Mouse (Mus musculus) embryonic fibroblast, embryonic 13.5 days (primary cell): ENCODE measurements around the gene Fam160b1. TPM values are rescaled to one million over a fixed set of nuclear protein-coding genes. Genes with fewer than 3 reads are reported as not detected.

ENCODE experiments used
- H3K27ac ChIP-seq: 2 replicates; pipeline ENCODE4 v1.5.1; 2012; ENCODE audit warnings: low read length, control low read depth, inconsistent platforms; ENCODE audit not compliant: insufficient read depth
- H3K4me1 ChIP-seq: 2 replicates; pipeline ENCODE4 v1.6.1; 2011; ENCODE audit warnings: low read length; ENCODE audit not compliant: control insufficient read depth, insufficient read depth
- H3K4me3 ChIP-seq: 2 replicates; pipeline ENCODE4 v1.5.1; 2011; ENCODE audit warnings: mild to moderate bottlenecking, control low read depth, low read length; ENCODE audit not compliant: insufficient read depth
- CTCF ChIP-seq: IDR thresholded peaks from 2 replicates; pipeline ENCODE4 v1.5.1; 2011; ENCODE audit warnings: mild to moderate bottlenecking, control low read depth, low read length, moderate library complexity, borderline replicate concordance; ENCODE audit not compliant: insufficient read depth
- POLR2A ChIP-seq: IDR thresholded peaks from 2 replicates; pipeline ENCODE4 v1.6.1; 2011; ENCODE audit warnings: low read depth, mild to moderate bottlenecking, control low read depth, low read length, moderate library complexity
- polyA plus RNA-seq: library from polyadenylated mRNA; stranded (reverse); fragments of >200 nt; gene quantifications from 2 replicates; pipeline ENCODE4 v1.2.4, GENCODE M21; 2011; ENCODE audit warnings: low read depth; ENCODE audit not compliant: missing spikeins, insufficient read length

Gene Fam160b1
- polyA plus RNA-seq, 1 experiment = 24.7 TPM

DNA sequence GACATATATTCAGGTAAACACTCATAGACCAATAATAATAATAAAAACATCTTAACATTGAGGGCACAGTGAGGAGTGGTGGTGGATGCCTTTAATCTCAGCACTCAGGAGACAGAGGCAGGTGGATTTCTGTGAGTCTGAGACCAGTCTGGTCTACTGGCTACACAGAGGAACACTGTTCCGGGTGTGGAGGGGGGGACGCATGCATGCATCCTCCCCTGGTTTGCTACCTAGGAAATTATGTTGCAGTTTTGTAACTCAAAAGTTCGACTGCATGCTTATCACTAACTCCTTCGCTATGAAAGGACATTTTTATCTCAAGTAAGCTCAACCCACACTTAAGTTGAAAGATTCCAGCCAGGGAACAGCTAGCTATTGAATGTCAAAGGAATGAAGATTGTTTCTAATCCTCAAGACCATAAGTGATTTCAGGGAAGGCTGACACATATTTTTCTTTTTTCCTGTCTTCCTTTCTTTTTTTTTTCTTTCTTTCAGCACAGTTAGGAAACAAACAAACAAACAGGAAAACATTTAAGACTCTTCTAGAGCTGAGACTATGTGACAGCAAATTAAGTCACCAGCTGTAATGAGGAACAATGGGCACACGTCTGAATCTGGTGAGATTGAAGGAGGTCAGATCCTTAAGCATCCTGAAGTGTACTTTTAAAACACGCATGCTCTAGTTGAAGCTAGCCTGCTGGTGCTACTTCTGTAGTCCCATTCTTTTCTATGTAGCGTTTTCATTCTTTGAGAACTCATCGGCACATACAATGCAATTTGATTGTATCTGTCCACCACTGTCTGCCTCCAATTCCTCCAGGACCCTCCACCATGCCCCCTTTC is 19.4 kb upstream of the Fam160b1 start:
- H3K27ac ChIP-seq = no peak overlapping the region
- H3K4me1 ChIP-seq = no peaks in the 10 kb centered on the region
- no peak for TF ChIP-seq CTCF
- no peak for TF ChIP-seq POLR2A
- H3K4me3 ChIP-seq = no peak overlapping the region

DNA sequence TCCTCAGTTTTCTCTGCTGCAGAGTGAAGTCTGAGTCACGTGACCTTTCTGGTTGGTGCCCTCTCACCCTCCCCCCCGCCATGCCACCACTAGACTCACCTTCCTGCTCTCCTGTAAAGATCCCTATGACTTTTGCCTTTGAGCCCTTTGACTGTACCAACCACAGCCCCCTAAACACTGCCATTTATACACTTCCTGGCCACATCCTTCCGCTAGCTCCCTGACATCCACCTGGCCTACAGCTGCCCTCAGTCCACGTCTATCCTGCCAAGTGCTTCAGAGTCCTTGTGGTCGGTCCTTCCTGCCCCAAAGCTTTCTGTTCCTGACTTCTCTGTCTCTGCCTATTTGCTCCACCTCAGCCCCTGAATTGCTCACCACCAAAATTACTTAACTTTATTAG is 16.6 kb upstream of the Fam160b1 start:
- H3K4me1 ChIP-seq = no peaks in the 10 kb centered on the region
- TF ChIP-seq CTCF (no peak), POLR2A (no peak)
- no peak overlapping the region for H3K4me3 ChIP-seq
- H3K27ac ChIP-seq = no peak overlapping the region

DNA sequence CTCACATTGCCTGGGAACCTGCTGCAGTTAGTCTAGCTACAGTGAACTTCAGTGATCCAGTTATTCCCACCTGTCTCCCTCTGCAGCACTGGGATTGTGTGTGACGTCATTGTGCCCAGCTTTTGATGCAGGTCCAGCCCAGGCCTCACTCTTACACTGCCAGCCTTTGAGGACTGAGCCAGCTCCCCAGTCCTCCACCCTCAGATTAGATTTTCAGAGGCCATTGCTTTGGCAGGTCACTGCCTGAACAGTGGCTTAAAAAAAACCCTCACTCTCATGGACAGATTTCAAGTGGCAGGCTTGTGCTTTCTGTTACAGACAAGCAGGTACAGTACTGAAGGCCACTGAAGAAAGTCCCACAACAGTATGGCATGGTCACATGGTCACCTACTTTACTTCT is 15.8 kb upstream of the Fam160b1 start:
- TF ChIP-seq POLR2A = no peak
- TF ChIP-seq CTCF = no peak
- Histone ChIP-seq H3K4me3 (no peak overlapping the region), H3K4me1 (no peaks in the 10 kb centered on the region), H3K27ac (no peak overlapping the region)

DNA sequence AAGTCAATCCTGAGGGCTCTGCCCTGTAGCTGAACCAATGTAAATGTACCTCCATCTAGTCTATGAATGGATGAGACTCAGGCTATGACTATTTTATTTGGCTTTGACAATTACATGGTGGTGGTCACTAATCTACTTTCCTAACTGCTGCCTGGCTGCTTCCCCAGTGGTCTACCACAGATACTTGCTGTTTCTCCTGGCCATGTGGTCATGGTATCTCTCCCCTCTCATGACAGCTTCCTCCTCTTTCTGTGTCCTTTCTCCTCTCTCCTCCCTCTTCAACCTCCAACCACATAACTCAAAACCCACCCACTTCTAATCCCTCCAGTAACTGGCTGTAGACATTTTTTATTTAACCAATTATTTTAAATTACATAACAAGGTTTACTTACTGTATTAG is 11.4 kb upstream of the Fam160b1 start:
- H3K4me3 ChIP-seq = no peak overlapping the region
- H3K4me1 ChIP-seq = peaks cover 4% of the 10 kb centered on the region; the same call in 1 of the 2 replicates
- TF ChIP-seq POLR2A (no peak), CTCF (no peak)
- no peak overlapping the region for H3K27ac ChIP-seq

DNA sequence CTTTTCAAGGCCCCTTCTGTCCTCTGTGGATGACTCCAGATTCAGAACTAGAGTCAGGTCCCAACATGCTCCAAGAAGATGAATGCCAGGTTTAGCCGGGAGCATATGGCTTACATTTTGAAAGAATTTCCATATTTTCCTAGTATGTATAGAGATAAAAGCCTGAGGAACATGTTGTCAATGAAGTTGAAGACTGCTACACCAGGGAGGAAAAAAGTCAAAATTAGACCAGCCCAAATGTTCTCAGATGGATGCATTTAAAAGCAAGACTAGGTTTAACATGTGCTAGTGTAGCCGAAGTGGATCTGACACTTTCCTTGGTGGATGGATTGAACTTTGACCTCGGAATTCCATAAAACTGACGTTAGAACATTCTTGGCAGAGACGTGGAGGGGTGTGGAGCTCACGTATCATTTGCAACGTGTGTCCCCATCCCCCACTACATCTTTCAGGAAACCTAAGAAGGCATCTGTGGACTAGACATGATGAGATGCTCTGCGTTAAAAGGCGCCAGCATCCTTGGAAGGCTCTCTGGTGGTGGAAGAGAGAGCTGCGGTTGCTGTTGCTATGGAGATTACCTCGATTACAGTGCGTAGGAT is 8.0 kb upstream of the Fam160b1 start:
- TF ChIP-seq CTCF = no peak
- TF ChIP-seq POLR2A = no peak
- no peak overlapping the region for H3K4me3 ChIP-seq
- peaks cover 4% of the 10 kb centered on the region; the same call in 1 of the 2 replicates for H3K4me1 ChIP-seq
- no peak overlapping the region for H3K27ac ChIP-seq

DNA sequence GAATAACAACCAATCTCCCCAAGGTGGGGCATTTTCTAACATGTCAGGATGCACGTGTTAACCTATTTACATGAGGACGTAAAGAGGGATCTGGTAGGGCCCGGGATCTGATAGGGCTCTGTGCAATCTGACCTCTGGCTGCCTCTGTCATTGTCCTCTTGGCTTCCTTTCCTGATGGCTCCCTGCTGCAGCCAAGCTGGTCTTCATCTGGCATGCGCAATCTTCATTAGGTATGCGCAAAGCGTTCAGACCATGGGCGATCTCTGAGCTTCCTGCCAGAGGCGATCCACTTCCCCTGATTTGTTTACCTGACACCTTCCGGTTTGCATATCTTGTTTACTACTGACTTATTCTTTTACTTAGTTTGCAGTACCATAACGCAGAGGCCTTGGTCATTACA is 7.3 kb upstream of the Fam160b1 start:
- no peak for TF ChIP-seq POLR2A
- no peak for TF ChIP-seq CTCF
- Histone ChIP-seq H3K4me1 (peaks cover 4% of the 10 kb centered on the region; the same call in 1 of the 2 replicates), H3K4me3 (no peak overlapping the region), H3K27ac (no peak overlapping the region)

DNA sequence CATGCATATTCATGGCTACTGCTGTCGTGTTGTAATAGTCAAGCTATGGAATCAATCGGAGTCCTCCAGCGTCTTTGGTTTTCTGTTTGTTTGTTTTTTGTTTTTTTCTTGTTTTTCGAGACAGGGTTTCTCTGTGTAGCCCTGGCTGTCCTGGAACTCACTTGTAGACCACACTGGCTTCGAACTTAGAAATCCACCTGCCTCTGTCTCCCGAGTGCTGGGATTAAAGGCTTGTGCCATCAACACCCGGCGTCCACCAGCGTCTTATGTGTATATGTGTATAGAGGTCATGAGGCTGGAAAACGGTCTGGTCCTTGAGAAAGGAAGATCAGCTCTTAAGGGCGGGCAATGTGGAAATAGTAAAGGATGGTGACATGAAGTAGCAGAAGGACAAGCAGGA is 6.4 kb upstream of the Fam160b1 start:
- TF ChIP-seq POLR2A (no peak), CTCF (no peak)
- peaks cover 8% of the 10 kb centered on the region; the same call in 1 of the 2 replicates for H3K4me1 ChIP-seq
- H3K4me3 ChIP-seq = no peak overlapping the region

DNA sequence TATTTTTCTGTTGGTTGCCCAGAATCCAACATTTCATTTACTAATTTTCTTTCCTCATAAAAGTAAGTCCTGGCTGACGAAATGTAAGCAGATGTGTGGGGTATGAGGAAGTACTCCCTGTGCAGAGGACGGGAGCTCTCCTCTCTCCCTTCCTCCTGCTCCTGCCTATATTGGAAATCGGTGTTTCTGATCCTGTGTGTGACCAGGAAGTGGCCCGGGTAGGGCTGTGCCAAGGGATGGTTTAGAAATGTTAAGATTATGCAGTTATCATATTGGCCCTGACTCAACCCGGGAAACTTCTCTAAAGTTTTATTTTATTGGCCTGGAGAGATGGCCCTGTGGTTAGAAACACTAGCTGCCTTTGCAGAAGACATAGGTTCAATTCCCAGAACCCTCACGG is 5.8 kb upstream of the Fam160b1 start:
- Histone ChIP-seq H3K4me1 (peaks cover 8% of the 10 kb centered on the region; the same call in 1 of the 2 replicates), H3K27ac (no peak overlapping the region), H3K4me3 (no peak overlapping the region)
- no peak for TF ChIP-seq CTCF
- TF ChIP-seq POLR2A = no peak

More for the DNA sequence above, 6.4 kb upstream of the Fam160b1 start:
- no peak overlapping the region for H3K27ac ChIP-seq

DNA sequence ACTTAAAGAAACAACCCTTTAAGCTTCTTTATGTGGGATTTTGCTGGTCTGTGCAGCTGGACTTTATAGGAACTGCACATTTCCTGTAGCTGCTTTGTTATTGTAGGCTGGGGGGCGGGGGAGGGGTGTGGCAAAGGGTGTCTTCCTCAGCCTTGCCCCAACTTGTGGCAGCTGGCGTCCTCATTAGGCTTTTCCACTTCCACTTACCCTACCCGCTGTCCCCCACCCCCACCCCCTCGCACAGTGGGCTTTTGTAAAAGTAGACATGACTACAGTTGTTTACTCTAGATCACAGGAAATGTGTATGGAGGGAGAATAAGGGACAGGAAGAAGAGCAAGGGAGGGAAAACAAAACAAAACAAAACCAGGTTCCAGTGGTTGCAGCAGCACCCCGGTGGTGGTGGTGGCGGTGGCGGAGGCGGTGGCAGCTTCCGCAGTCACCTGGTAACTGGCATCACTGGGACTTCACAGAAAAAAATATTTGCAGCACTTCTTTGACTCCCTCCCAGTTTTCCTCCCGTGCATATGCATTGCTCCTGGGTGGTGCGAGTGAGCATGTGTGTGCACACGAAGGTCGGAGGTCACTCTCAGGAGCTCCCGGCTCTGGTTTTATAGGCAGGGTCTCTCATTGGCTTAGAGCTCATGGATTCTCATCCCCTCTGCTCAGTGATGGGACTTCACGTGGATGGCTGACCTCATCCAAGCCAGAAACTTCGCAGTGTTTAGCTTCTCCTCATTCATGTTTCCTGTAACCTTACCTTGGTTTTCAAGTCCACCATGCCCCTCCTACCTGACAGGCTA is 4.8 kb upstream of the Fam160b1 start:
- peaks cover 8% of the 10 kb centered on the region; the same call in 1 of the 2 replicates for H3K4me1 ChIP-seq
- H3K4me3 ChIP-seq = no peak overlapping the region
- TF ChIP-seq POLR2A = no peak
- no peak for TF ChIP-seq CTCF
- no peak overlapping the region for H3K27ac ChIP-seq
